Mouse (Mus musculus) T-cell, adult 2 months (primary cell): ENCODE data around the gene Card9.
"Not testable (repeated sequence)": the region's sequence is repeated elsewhere in the genome, so short reads cannot be mapped to it uniquely, and the experiment has no call there.

Experiments used
- DNase-seq: peaks from one replicate; pipeline ENCODE4 v3.0.0; 2022; ENCODE audit warnings: low spot score

Gene Card9

DNA sequence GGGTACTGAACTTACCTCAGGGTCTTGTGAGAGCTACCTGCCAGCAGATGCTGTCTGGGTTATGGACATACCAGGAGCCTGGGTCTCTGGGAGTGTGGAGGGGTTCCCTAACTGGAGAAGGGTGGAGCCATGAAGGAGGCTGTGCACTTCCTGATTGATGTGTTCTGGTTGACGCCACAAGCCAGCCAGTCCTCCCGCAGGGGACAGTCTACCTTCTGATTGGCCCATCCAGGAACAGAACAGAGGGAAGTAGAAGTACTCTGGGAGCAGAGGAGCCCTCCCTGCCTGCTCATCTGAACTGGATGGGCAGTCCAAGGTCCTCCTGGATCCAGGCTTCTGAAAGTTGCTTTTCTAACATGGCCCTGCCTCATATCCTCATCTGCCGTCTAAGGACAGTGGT is at the start of gene Card9:
Gene Card9, minus strand, starts transcription at position 147 of the 400 bp plus-strand sequence.
- DNase-seq, result no peak

GRCm38 (mm10) chr2:26410091-26410490 is 49.4 kb upstream of the Card9 start:
- no peak for DNase-seq

GRCm38 (mm10) chr2:26409362-26409761 is 48.6 kb upstream of the Card9 start:
- no peak for DNase-seq

GRCm38 (mm10) chr2:26408515-26409356 is 48.0 kb upstream of the Card9 start, which contains the start of gene Inpp5e:
Gene Inpp5e (minus strand): TSS chr2:26409203.
- DNase-seq, result peak; percentile 91

- no peak for DNase-seq
Measured at GRCm38 (mm10) chr2:26403306-26403705, 42.6 kb upstream of the Card9 start.

DNA sequence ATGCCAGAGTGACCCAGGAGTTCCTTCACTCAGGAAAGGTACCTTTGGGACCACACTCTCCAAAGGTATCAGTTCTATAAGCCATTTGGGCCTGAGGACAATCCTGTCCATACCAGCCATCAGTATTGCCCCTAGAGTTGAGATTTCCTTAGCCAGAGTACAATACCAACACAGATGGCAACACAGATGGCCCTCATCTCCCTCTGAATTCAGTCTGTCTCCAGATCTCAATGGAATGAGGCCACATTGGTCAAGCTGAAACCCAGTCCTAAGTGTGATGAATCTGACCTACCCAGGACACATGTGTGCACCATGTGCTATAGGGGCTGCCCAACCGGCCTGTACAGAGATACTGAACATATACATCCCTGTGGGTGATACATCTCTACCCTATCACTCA is 41.5 kb upstream of the Card9 start:
- DNase-seq, result no peak

- no peak for DNase-seq
Measured at GRCm38 (mm10) chr2:26401023-26401422, 40.3 kb upstream of the Card9 start.

DNA sequence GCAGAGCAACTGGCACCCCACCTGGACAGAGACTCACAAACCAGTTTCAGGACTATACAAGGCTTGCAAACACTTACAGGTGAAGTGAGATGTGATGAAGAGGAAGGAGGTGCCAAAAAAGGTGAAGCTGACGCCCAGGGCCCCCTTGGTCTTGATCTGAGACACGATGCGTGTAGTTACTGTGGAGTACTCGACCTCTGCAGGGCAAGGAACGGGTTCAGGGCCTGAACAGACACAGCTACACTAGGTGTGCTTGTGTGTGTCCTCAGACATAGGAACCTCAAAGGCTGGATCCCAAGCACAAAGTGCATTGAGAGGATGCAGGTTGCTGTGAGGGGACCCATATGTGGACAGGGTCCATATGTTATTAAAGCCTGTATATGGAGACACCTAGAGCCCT is 39.6 kb upstream of the Card9 start:
- DNase-seq, result no peak

GRCm38 (mm10) chr2:26399647-26400046 is 38.9 kb upstream of the Card9 start:
- no peak for DNase-seq

DNA sequence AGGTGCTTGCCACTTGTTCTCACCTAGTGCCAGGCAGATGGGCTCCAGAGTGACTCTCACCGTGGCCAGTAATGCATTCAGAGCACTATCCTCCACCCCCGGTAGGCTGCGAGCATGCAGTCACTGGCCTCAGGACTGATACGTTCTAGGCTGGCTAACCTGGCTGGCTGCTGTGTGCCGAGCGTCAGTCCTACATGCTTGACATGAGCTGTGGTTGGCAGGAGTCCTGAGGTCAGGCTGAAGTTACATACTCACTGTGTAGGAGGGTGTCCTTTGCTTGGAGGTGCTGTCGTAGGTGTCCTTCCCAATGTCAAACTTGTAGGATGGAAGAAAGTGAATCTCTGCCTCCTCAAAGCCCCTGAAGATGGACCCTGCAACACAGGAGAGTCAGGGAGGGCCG is 38.3 kb upstream of the Card9 start:
- DNase-seq, result no peak

DNA sequence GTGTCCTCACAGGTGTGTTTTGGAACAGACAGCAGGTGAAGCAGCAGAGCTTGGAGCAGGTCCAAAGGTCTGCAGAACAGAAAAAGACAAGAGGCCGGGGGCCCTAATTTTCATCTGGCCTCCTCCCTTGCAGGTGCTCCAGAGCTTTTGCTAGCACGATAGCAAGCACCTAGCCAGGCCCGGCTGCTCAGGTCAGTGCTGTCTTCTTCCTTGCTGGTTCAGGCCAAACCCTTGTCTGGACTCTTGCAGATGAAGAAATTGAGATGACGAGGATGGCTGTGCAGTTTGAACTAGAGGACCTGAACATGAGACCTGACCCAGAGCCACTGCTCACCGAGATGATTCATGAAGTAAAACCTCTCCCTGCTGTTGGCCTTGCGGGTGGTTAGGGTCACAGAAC is 30.9 kb upstream of the Card9 start:
- no peak for DNase-seq

DNA sequence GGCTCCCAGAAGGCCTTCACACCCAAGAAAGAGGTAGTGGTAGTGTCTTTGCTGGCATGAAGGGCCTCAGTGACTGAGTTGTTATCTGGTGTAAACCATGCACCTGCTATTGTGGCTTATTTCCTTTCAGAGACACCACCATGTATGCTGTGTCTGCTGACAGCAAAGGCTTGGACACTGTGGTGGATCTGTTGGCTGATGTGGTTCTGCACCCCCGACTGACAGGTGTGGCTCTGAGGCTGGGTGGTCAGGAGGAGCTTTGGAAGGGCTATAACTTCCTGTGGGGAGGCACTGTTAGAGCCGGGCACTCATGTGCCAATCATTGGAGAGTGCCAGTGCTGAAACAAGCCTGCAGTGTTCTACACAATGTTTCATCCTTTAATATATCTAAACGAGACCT is 30.2 kb upstream of the Card9 start:
- no peak for DNase-seq

DNA sequence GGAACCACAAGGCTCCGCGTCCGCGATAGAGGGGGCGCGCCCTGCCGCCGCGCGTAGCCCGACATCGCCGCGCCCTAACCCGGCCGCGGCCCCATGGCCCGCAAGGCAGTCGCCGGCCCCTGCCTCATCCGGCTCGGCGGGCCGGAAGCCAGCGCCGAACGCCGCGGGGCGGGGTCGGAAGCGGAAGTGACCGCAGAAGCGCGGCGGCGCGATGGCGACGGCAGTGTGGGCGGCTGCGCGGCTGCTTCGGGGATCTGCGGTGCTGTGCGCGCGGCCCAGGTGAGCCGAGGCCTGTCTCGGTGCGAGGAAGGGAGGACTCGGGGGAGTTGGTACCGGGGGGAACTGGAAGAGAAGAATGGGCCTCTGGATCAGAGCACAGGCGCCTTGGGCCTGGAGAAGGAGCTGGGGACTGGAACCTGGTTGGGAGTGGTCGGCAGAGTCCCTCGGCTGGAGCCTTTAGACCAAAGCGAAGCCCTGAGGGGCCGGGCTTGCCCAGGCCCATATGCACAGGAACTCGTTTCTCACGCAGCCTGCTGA is 28.5 kb upstream of the Card9 start, which contains the start of the genes Entr1 and Pmpca:
Gene Entr1, minus strand, starts transcription at position 163 of the 537 bp plus-strand sequence.
Gene Pmpca, plus strand, starts transcription at position 186 of the 537 bp plus-strand sequence.
- peak; percentile 90 for DNase-seq

GRCm38 (mm10) chr2:26388682-26389153 is 28.0 kb upstream of the Card9 start:
- no peak for DNase-seq

DNA sequence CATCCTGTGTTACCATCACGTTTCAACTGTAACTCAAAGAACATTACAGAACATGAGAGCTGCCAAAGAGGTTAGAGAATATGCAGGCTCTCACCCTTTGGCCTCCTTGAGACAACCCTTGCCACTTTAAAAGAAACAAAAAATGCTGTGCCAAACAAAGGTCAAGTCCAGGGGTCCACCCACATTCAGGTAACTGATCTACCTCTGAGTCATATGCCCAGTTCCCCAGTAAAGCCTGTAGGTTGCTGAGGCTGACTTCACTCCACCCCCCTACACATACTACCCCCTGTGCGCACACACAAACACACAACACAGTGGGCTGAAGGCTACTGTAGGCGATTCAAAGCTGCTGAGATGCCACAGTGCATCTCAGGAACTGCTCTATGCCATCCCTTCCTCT is 27.0 kb upstream of the Card9 start:
- DNase-seq, result no peak

GRCm38 (mm10) chr2:26380871-26381270 is 20.2 kb upstream of the Card9 start:
- not testable (repeated sequence) for DNase-seq

DNA sequence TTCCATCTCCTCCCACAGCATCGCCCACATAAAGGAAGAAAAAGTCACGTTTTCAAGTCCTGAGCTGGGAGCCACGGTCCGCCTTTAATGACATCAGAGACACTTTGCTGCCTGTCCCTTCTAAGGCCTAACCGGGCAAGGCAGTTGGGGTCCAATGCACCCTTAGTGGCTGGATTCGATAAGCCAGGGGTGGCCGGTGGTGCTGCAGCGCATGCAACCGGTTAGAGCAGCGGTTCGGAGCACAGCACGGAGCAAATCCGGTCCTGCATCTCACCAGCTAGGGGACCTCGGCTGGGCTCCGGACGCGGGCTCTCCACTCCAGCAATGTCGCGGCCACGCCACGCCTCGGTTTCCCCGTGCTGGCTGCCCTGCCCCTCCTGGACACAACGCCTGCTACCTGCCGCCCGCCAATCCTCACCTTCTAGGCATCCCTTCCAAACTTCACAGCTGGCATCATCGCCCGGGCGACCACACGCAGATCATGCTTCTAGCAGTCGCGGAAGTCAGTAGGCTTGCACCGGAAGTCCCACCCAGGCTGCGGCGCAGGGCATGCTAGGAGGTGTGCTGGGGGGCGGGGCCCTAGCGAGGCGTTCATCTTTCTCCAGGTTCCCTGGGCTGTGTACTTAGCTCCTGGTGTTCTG is 19.5 kb upstream of the Card9 start, which contains the start of gene Snapc4:
Gene Snapc4, minus strand, starts transcription at position 523 of the 641 bp plus-strand sequence.
- peak; percentile 90 for DNase-seq

DNA sequence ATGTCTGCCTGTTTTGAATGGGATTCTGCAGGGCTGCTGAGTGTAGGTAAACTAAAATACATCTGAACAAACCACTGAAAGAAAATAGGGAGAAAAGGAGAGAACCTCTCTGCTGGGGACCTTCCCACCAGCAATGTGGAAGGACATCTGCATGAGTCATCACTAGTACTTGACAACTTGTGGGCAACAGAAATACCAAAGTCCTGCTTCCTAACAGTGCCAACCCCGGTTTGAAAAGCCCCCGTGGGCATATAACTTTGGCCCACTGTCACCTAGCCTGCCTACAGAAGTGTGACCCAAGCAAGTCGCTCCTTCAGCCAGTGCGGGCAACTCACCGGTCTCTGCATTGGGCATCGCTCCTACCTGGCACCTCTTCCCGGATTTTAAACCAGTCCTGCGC is 11.7 kb upstream of the Card9 start:
- no peak for DNase-seq

- DNase-seq, result no peak
Measured at GRCm38 (mm10) chr2:26368572-26368971, 7.9 kb upstream of the Card9 start.

DNA sequence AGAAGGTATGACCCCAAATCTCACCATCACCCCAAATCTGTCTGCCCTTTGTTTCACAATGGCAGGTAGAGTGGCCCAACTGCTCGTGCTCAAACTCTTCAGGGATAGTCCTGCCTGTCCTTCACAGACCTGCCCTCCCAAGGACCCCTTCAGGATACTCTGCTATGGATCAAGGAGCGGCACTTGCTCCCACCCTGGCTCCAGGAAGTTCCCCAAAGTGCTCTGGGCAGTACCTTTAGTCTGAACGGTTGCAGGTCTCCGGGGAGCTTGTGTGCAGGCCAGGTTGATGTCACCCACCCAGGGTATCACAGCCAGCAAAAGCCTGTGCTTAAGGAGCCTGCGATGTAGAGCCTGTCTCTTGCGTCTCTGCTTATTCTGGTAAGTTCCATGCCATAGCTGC is 7.2 kb upstream of the Card9 start:
- DNase-seq, result no peak

DNA sequence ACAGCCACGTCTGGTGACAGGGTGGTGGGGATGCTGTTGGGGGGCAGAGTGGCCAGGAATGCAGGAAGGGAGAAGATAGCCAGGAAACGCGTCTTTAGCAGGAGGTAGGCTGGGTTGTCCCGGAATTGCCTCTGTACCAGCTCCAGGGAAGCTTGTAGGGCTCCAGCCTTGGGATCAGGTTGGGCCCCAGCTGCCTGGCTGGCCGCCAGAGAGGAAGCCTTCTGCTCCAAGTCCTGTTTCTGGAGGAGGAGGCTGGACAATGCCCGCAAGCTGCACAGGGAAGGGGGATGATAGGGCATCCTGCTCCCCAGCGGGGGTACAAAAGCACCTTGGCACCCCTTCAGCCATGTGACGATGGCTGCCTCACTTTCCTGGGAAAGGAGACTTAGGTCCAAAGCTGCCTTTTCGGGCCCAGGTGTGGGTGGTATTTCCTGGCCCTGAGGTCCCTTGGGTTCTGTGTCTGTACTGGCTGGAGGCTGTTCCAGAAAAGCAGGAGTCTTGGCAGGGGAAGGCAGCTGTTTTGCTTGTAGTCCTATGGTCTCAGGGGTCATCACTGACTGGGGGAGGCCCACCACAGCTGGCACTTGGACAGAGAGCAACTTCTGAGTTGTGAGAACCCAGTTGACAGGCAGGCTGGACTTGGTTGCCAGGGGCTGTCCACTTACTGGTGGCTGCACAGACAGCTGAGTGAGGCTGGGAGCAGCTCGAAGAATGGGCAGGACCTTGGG is 4.2 kb upstream of the Card9 start:
- no peak for DNase-seq

DNA sequence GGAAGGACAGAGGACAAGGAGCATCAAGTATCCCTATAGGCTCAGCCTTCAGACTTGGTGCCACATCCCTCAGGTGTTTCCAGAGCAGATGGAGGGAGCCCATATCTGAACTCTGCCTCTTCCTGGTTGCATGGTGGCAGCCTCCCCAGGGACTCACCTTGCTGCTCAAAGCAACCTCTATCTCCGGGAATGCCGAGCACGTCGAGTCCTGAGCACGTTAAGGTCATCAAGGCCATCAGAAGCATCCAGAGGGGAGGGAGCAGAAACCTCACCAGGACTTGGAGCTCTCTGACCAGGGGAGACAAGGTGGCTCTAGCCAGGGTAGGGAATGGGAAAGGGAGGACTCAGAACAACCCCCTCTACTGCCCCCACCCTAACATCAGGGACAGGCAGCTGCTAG is 2.8 kb upstream of the Card9 start:
- no peak for DNase-seq
